ENCODE assay signal across 9 mouse cellular contexts in the genomic region with DNA sequence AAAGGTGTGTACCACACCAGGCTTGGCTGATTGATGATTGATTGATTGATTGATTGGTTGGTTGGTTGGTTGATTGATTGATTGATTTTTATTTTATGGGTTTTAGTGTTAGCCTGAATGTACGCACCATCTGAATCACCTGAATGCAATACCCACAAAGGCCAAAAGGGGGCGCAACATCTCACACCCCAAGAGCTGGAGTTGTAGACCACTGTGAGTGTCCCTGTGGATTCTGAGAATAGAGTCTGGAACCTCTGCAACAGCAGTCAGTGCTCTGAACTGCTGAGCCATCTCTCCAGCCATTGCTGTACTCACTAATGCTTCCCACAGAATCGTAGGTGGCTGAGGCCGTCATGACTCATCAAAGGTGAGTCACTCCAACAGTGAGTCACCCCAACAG.
DNase-seq lines count a peak whose midpoint lies in the region; ATAC-seq and TF ChIP-seq lines count a peak whose summit lies in the region.
"Had no signal": no experiment of that assay in that cellular context is flagged by ENCODE, and none has a peak within 500 bp of the region (broad histone marks: within the 10 kb centered on the region; RNA-seq: fewer than 3 reads in every experiment).

No protein-coding gene starts in this region.

- WGBS in liver, postnatal 0 days (ENCODE audit: insufficient replicate concordance) = 77% methylated on average over 4 of the region's 4 CpGs
- 70% methylated on average over 4 of the region's 4 CpGs for WGBS in liver, embryonic 12.5 days (ENCODE audit: insufficient replicate concordance)

- H3K36me3 ChIP-seq in liver, postnatal 0 days (replicated peaks; ENCODE audit: insufficient read depth, low read length) = no peaks in the 10 kb centered on the region
- H3K36me3 ChIP-seq in liver, embryonic 12.5 days = no peaks in the 10 kb centered on the region
- no peaks in the 10 kb centered on the region for H3K36me3 ChIP-seq in MEL (ENCODE audit: control insufficient read depth in 1 of 2, insufficient read depth in 2 of 2, low read length in 2 of 2)

- no peak overlapping the region for H3K4me3 ChIP-seq in liver, postnatal 0 days (ENCODE audit: low read depth, low read length)
- no peak overlapping the region for H3K4me3 ChIP-seq in liver, embryonic 12.5 days
- no peak overlapping the region for H3K4me3 ChIP-seq in MEL (ENCODE audit: control insufficient read depth in 1 of 2, insufficient read depth in 1 of 2, low read depth in 2 of 2, low read length in 2 of 2)

- peak; percentile 51 for TF ChIP-seq CTCF in liver, postnatal 0 days (IDR thresholded peaks at IDR 0.05; ENCODE audit: low read depth)
- peak in 2 of 3 experiments; percentile 13 to 17; a peak in 2 of 6 replicates for TF ChIP-seq CTCF in MEL (IDR thresholded peaks at IDR 0.05 in 2 of 3, conservative IDR thresholded peaks at IDR 0.05 in 1 of 3; ENCODE audit: control insufficient read depth in 1 of 3, insufficient read depth in 1 of 3, low read depth in 2 of 3, low read length in 3 of 3, poor library complexity in 1 of 3, severe bottlenecking in 1 of 3)

- H3K27me3 ChIP-seq in liver, postnatal 0 days (ENCODE audit: insufficient read depth, low read length) = no peaks in the 10 kb centered on the region
- no peaks in the 10 kb centered on the region for H3K27me3 ChIP-seq in liver, embryonic 12.5 days (replicated peaks)
- no peaks in the 10 kb centered on the region for H3K27me3 ChIP-seq in MEL (ENCODE audit: control insufficient read depth in 1 of 2, insufficient read depth in 2 of 2, low read length in 2 of 2)

- no peak for TF ChIP-seq POLR2A in MEL (IDR thresholded peaks at IDR 0.05; ENCODE audit: control insufficient read depth in 1 of 2, insufficient read depth in 1 of 2, low read depth in 1 of 2, low read length in 2 of 2, poor library complexity in 1 of 2)

- no peak for TF ChIP-seq EP300 in liver, postnatal 0 days (IDR thresholded peaks at IDR 0.05; ENCODE audit: low read depth)
- TF ChIP-seq EP300 in MEL (IDR thresholded peaks at IDR 0.05; ENCODE audit: low read depth in 1 of 2, low read length in 2 of 2) = no peak

- no peaks in the 10 kb centered on the region for H3K4me1 ChIP-seq in liver, postnatal 0 days (ENCODE audit: insufficient read depth)
- no peaks in the 10 kb centered on the region for H3K4me1 ChIP-seq in liver, embryonic 12.5 days
- H3K4me1 ChIP-seq in MEL (ENCODE audit: control insufficient read depth in 1 of 2, insufficient read depth in 2 of 2, low read length in 2 of 2) = no peaks in the 10 kb centered on the region

- H3K27ac ChIP-seq in liver, postnatal 0 days (ENCODE audit: low read depth) = no peak overlapping the region
- no peak overlapping the region for H3K27ac ChIP-seq in liver, embryonic 12.5 days
- no peak overlapping the region for H3K27ac ChIP-seq in MEL (ENCODE audit: control insufficient read depth, low read depth, low read length)

- H3K79me2 ChIP-seq in MEL (ENCODE audit: control insufficient read depth, insufficient read depth, low read length, poor library complexity) = no peaks in the 10 kb centered on the region

- TF ChIP-seq RAD21 in MEL (IDR thresholded peaks at IDR 0.05; ENCODE audit: low read depth, low read length) = no peak

- no peak overlapping the region for H3K9ac ChIP-seq in liver, postnatal 0 days (replicated peaks)
- no peak overlapping the region for H3K9ac ChIP-seq in liver, embryonic 12.5 days
- no peak overlapping the region for H3K9ac ChIP-seq in MEL (ENCODE audit: control insufficient read depth, low read depth, low read length, poor library complexity, severe bottlenecking)

- DNase-seq in adrenal gland, postnatal 36 days = peak; percentile 4 to 8
- DNase-seq in adrenal gland, postnatal 25 days = no peak
- DNase-seq in liver, postnatal 0 days = peak; percentile 16
- no peak for DNase-seq in MEL (ENCODE audit: low read depth, low spot score)
- DNase-seq in natural killer cell, adult 2 months (ENCODE audit: low spot score in 2 of 2) = peak; percentile 1
- no peak for DNase-seq in embryo, embryonic 10 days (ENCODE audit: low spot score)
- DNase-seq: adrenal gland, adult 8-10 months had no signal

- H3K9me3 ChIP-seq in liver, postnatal 0 days (ENCODE audit: low read length) = no peaks in the 10 kb centered on the region
- H3K9me3 ChIP-seq in liver, embryonic 12.5 days (replicated peaks) = no peaks in the 10 kb centered on the region
- H3K9me3 ChIP-seq in MEL (replicated peaks; ENCODE audit: insufficient read depth, low read length) = no peaks in the 10 kb centered on the region; the same call in 1 of the 2 replicates

- no peak for ATAC-seq in liver, postnatal 0 days
- no peak for ATAC-seq in liver, embryonic 12.5 days
- no peak for ATAC-seq in inflammation-experienced regulatory T-cells, adult 6 months

- no peak overlapping the region for H3K4me2 ChIP-seq in liver, postnatal 0 days (ENCODE audit: low read depth, low read length)
- H3K4me2 ChIP-seq in liver, embryonic 12.5 days = no peak overlapping the region

TF ChIP-seq in MEL, 35 proteins besides CTCF, POLR2A, EP300 and RAD21:
- TF ChIP-seq SIN3A (IDR thresholded peaks at IDR 0.05; ENCODE audit: low read length) (no peak), ZKSCAN1 (IDR thresholded peaks at IDR 0.05; ENCODE audit: low read depth, low read length) (no peak), ELF1 (IDR thresholded peaks at IDR 0.05; ENCODE audit: low read depth, low read length) (no peak), GATA1 (IDR thresholded peaks at IDR 0.05; ENCODE audit: low read depth, low read length) (no peak), KAT2A (conservative IDR thresholded peaks at IDR 0.05; ENCODE audit: low read depth, low read length) (no peak), GABPA (IDR thresholded peaks at IDR 0.05; ENCODE audit: low read depth, low read length) (no peak), POLR2AphosphoS2 (IDR thresholded peaks at IDR 0.05; ENCODE audit: low read length) (no peak), E2F4 (IDR thresholded peaks at IDR 0.05; ENCODE audit: borderline replicate concordance, low read depth, low read length) (no peak), MXI1 (IDR thresholded peaks at IDR 0.05; ENCODE audit: low read depth, low read length) (no peak), HCFC1 (IDR thresholded peaks at IDR 0.05; ENCODE audit: low read depth, low read length) (no peak), MYB (IDR thresholded peaks at IDR 0.05; ENCODE audit: low read depth, low read length) (no peak), USF2 (IDR thresholded peaks at IDR 0.05; ENCODE audit: borderline replicate concordance in 1 of 2, insufficient read depth in 1 of 2, low read depth in 1 of 2, low read length in 2 of 2) (no peak), MAX (IDR thresholded peaks at IDR 0.05; ENCODE audit: low read length) (no peak), JUND (IDR thresholded peaks at IDR 0.05; ENCODE audit: low read depth, low read length) (no peak), TCF12 (IDR thresholded peaks at IDR 0.05; ENCODE audit: low read depth, low read length) (no peak), TAL1 (IDR thresholded peaks at IDR 0.05; ENCODE audit: low read length) (no peak), NRF1 (IDR thresholded peaks at IDR 0.05; ENCODE audit: insufficient read depth, low read depth, low read length, poor library complexity, severe bottlenecking) (no peak), TBP (IDR thresholded peaks at IDR 0.05; ENCODE audit: low read depth, low read length) (no peak)

Comparison
In these comparisons a context has a peak if more than half of its experiments do, and no peak if none do; other contexts are left out.
1. DNase-seq: peak in adrenal gland, postnatal 36 days (2 of 2), liver, postnatal 0 days (single experiment) and natural killer cell, adult 2 months (2 of 2); none in adrenal gland, postnatal 25 days (single experiment), MEL (single experiment) and embryo, embryonic 10 days (single experiment).